Mouse (Mus musculus): Measurements from ENCODE around the gene Eng. TPM values are rescaled to one million over a fixed set of nuclear protein-coding genes. Genes with fewer than 3 reads are reported as not detected.

Eng gene
- total and polyA plus RNA-seq, 3 experiments, result 0.08 to 0.47 (median 0.13) TPM

DNA sequence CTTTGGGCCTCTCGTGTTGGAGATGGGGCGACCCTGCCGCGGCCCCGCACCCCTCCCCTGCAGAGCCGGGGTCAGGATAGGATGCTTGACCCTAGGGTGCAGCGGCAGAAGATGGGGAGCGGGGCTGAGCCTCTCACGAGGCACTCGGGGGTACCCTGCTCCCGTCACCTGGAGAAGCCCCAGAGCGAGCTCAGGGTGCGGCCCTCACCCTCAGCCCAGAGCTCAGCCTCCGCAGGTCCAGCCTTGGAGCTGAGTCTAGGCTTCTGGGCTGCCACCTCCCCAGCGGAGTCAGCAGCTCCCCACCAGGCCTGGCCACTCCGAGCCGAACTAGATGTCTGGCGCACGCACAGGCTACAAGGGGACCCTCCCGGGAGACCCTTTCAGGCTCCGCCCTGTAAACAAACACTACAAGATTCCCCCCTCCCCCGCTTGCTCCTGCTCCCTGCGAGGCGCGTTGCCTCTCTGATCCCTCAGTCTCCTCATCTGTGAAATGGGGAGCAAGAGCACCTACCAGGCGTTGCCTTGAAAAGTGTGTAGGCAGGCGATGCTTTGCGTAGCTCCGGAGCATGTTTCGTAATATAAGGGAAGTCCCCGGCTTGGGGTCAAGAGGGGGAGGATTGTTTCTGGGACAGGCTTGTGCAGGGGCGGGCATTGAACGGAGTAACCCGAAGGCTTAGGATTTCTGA lies 39.0 kb upstream of the Eng start (continued):
- no peak for TF ChIP-seq JUN (IDR thresholded peaks at IDR 0.05; ENCODE audit: insufficient read depth, low read depth, low read length)
- TF ChIP-seq HCFC1 (IDR thresholded peaks at IDR 0.05; ENCODE audit: low read depth, low read length), result no peak
- no peak for TF ChIP-seq MAX (IDR thresholded peaks at IDR 0.05; ENCODE audit: low read length)
- no peak for TF ChIP-seq ZNF384 (IDR thresholded peaks at IDR 0.05; ENCODE audit: low read depth, low read length)
- no peak for TF ChIP-seq NRF1 (IDR thresholded peaks at IDR 0.05; ENCODE audit: low read depth, low read length)
- no peak for TF ChIP-seq SMC3 (IDR thresholded peaks at IDR 0.05; ENCODE audit: low read depth, low read length)
- TF ChIP-seq CTCF (conservative IDR thresholded peaks at IDR 0.05 in 1 of 2, IDR thresholded peaks at IDR 0.05 in 1 of 2; ENCODE audit: low read depth in 2 of 2, low read length in 2 of 2), result no peak

- 0 out of 2 replicates have a peak, but pooled peaks cover 2% of the 10 kb centered on the region for H3K79me2 ChIP-seq (replicated peaks; ENCODE audit: control insufficient read depth, extremely low read depth, insufficient read depth, poor library complexity, severe bottlenecking)
- H3K27ac ChIP-seq (ENCODE audit: insufficient read depth, low read depth), result peak overlapping the region; percentile 91
- peak; percentile 87 for DNase-seq (ENCODE audit: extremely low read depth)
- peak overlapping the region; percentile 85 for H3K4me2 ChIP-seq (ENCODE audit: insufficient read depth, low read depth, poor library complexity, severe bottlenecking)
- peaks cover 11 to 39% of the 10 kb centered on the region in 2 experiments for H3K4me1 ChIP-seq (ENCODE audit: control insufficient read depth in 1 of 2, insufficient read depth in 2 of 2)
- H3K4me3 ChIP-seq (replicated peaks in 1 of 3; ENCODE audit: low read depth in 2 of 3, low read length in 2 of 3, poor library complexity in 1 of 3), result peak overlapping the region; percentile 85 to 88 (median 87)
- H3K27me3 ChIP-seq (replicated peaks), result no peaks in the 10 kb centered on the region
- peaks cover 4 to 23% of the 10 kb centered on the region in 2 experiments for H3K36me3 ChIP-seq (replicated peaks in 1 of 2; ENCODE audit: control insufficient read depth in 1 of 2, insufficient read depth in 1 of 2, low read length in 1 of 2)
- H3K9ac ChIP-seq (ENCODE audit: insufficient read depth, low read depth), result peak overlapping the region; percentile 66; the same call in 1 of the 2 replicates
- dilution Hi-C loops (cut with MboI; ENCODE audit: extremely low pct_ligation_motif_present, extremely low pct_unique_long_range_greater_than_20kb, low sequenced_read_pairs), result no loop called here
- in situ Hi-C loops (cut with MboI; ENCODE audit: low pct_ligation_motif_present, low pct_unique_long_range_greater_than_20kb, low sequenced_read_pairs), result no loop called here
- H3K9me3 ChIP-seq (replicated peaks; ENCODE audit: low read length), result no peaks in the 10 kb centered on the region
- no peak for TF ChIP-seq GABPA (IDR thresholded peaks at IDR 0.05; ENCODE audit: insufficient replicate concordance, low read depth, low read length)
- TF ChIP-seq UBTF (IDR thresholded peaks at IDR 0.05; ENCODE audit: low read depth, low read length), result no peak
- TF ChIP-seq CTCF (conservative IDR thresholded peaks at IDR 0.05 in 1 of 2, IDR thresholded peaks at IDR 0.05 in 1 of 2; ENCODE audit: low read depth in 2 of 2, low read length in 2 of 2), result peak in 1 of 2 experiments; percentile 0; a peak in 1 of 4 replicates
- no peak for TF ChIP-seq JUN (IDR thresholded peaks at IDR 0.05; ENCODE audit: insufficient read depth, low read depth, low read length)
- no peak for TF ChIP-seq ZKSCAN1 (IDR thresholded peaks at IDR 0.05; ENCODE audit: borderline replicate concordance, low read depth, low read length)
- TF ChIP-seq POLR2AphosphoS2 (IDR thresholded peaks at IDR 0.05; ENCODE audit: low read depth, low read length), result 0 out of 2 replicates have a peak, but pooled peaks have one; percentile 19
- TF ChIP-seq BHLHE40 (IDR thresholded peaks at IDR 0.05; ENCODE audit: low read depth, low read length), result no peak; the same call in 1 of the 2 replicates
- TF ChIP-seq RCOR1 (conservative IDR thresholded peaks at IDR 0.05; ENCODE audit: low read depth, low read length), result 0 out of 2 replicates have a peak, but pooled peaks have one; percentile 52
- TF ChIP-seq CHD1 (IDR thresholded peaks at IDR 0.05; ENCODE audit: low read depth, low read length), result no peak; the same call in 1 of the 2 replicates
- TF ChIP-seq MAX (IDR thresholded peaks at IDR 0.05; ENCODE audit: low read length), result peak; percentile 41; the same call in 1 of the 2 replicates
- no peak for TF ChIP-seq EP300 (IDR thresholded peaks at IDR 0.05; ENCODE audit: low read length)
- TF ChIP-seq CHD2 (IDR thresholded peaks at IDR 0.05; ENCODE audit: low read length), result no peak; the same call in none of the 2 replicates
- TF ChIP-seq RAD21 (IDR thresholded peaks at IDR 0.05; ENCODE audit: low read depth, low read length), result no peak
- TF ChIP-seq TBP (conservative IDR thresholded peaks at IDR 0.05; ENCODE audit: low read depth, low read length), result no peak
- peak; percentile 34; the same call in 1 of the 2 replicates for TF ChIP-seq POLR2A (IDR thresholded peaks at IDR 0.05; ENCODE audit: low read depth, low read length)
- TF ChIP-seq USF2 (conservative IDR thresholded peaks at IDR 0.05; ENCODE audit: low read depth, low read length), result no peak
- TF ChIP-seq TCF12 (IDR thresholded peaks at IDR 0.05; ENCODE audit: low read depth, low read length), result peak; percentile 42; the same call in 1 of the 2 replicates
- peak; percentile 74 for TF ChIP-seq NRF1 (IDR thresholded peaks at IDR 0.05; ENCODE audit: low read depth, low read length)
- TF ChIP-seq MYC (IDR thresholded peaks at IDR 0.05; ENCODE audit: low read depth, low read length), result no peak
- TF ChIP-seq MEF2A (IDR thresholded peaks at IDR 0.05; ENCODE audit: borderline replicate concordance, low read depth, low read length), result peak; percentile 95
- 0 out of 2 replicates have a peak, but pooled peaks have one; percentile 6 for TF ChIP-seq NELFE (IDR thresholded peaks at IDR 0.05; ENCODE audit: low read depth, low read length)
- no peak; the same call in 1 of the 2 replicates for TF ChIP-seq HCFC1 (IDR thresholded peaks at IDR 0.05; ENCODE audit: low read depth, low read length)
- no peak for TF ChIP-seq PAX5 (IDR thresholded peaks at IDR 0.05; ENCODE audit: low read length)
- peak; percentile 75 for TF ChIP-seq SIN3A (IDR thresholded peaks at IDR 0.05; ENCODE audit: low read length)
- TF ChIP-seq IRF4 (IDR thresholded peaks at IDR 0.05; ENCODE audit: low read depth, low read length), result peak; percentile 63
- TF ChIP-seq ZMIZ1 (IDR thresholded peaks at IDR 0.05; ENCODE audit: low read depth, low read length), result no peak
- TF ChIP-seq JUND (conservative IDR thresholded peaks at IDR 0.05; ENCODE audit: low read depth, low read length), result no peak
- TF ChIP-seq MAZ (IDR thresholded peaks at IDR 0.05; ENCODE audit: low read depth, low read length), result no peak; the same call in 1 of the 2 replicates
- no peak for TF ChIP-seq USF1 (IDR thresholded peaks at IDR 0.05; ENCODE audit: low read depth, low read length)
- TF ChIP-seq ETS1 (conservative IDR thresholded peaks at IDR 0.05; ENCODE audit: low read depth, low read length), result peak; percentile 73; the same call in 1 of the 2 replicates
- TF ChIP-seq SMC3 (IDR thresholded peaks at IDR 0.05; ENCODE audit: low read depth, low read length), result no peak
- no peak for TF ChIP-seq ZNF384 (IDR thresholded peaks at IDR 0.05; ENCODE audit: low read depth, low read length)
- no peak for TF ChIP-seq MAFK (IDR thresholded peaks at IDR 0.05; ENCODE audit: insufficient replicate concordance, low read length)
Measured at GRCm38 (mm10) chr2:32608141-32608777, 38.1 kb upstream of the Eng start.
